Mouse (Mus musculus): Measurements from ENCODE around the gene Itgb8. TPM values are rescaled to one million over a fixed set of nuclear protein-coding genes. Genes with fewer than 3 reads are reported as not detected.
A peak's percentile ranks its signal among the peaks of the same experiment; 100 is the strongest.

The Itgb8 gene
- polyA plus RNA-seq, 1 experiment = 13.7 TPM

DNA sequence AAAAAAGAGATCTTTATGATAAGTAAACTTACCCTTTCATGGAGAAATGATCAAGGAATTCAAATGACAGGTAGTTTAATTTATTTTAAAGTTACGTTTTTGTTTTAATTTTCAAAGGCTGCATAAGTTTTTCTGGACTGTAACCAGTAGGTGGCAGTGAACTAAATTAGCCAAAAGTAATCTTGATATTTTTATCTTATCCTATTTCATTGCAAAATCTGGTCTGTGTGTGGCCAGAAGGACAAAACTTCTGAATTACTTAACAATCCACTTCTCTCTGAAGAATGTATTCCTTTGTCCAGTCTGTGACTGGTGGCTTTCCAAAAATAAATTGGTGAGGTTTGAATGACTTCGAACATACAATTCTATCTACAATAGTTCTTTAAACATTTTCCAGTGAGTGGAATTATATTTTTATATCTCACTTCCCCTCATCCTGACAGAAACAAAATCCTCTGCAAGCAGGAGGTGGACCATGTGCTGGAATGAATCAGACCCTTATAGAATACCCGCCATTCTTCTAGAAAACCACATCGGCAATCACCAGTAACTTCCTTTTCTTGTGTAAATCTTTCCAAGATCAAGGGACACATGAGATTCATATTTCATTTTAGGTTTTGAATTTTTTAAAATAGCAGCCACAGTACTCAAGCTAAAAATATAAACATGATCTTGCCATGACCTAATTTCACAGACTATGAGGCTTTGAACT is 68.6 kb downstream of the Itgb8 start:
- DNase-seq = no peak
- WGBS = 82% methylated on average over 4 of the region's 4 CpGs
- Histone ChIP-seq H3K4me3 (replicated peaks; ENCODE audit: insufficient read depth, low read depth, low read length) (no peak overlapping the region), H3K27ac (ENCODE audit: insufficient read depth, low read length) (no peak overlapping the region), H3K27me3 (ENCODE audit: control insufficient read depth, insufficient read depth, low read length) (no peaks in the 10 kb centered on the region), H3K4me1 (ENCODE audit: control insufficient read depth, insufficient read depth, low read length) (no peaks in the 10 kb centered on the region)
- TF ChIP-seq CTCF (IDR thresholded peaks at IDR 0.05; ENCODE audit: borderline replicate concordance, insufficient read depth, low read depth, low read length) (no peak), POLR2A (IDR thresholded peaks at IDR 0.05; ENCODE audit: borderline replicate concordance, insufficient read depth, low read length) (no peak)

DNA sequence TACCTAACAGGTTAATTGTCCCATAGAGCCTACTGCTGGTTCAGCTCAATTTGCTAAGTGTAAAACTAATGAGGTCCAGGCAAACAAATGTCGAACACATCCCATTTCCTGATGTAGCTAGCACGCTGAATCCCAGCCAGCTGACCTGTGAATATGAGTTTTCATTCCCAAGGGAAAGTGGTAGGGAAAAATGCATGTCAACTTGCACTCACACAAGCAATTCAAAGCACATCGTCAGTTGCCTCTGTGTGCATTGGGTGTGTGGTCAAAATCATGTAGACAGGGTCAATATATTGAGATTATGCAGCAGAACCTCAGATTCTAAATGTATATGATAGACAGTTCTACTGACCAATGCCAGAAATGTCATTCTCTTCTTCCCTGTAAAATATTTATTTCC is 69.5 kb downstream of the Itgb8 start:
- H3K4me1 ChIP-seq (ENCODE audit: control insufficient read depth, insufficient read depth, low read length) = no peaks in the 10 kb centered on the region
- 51% methylated on average over 3 of the region's 3 CpGs for WGBS
- no peak for DNase-seq
- H3K27me3 ChIP-seq (ENCODE audit: control insufficient read depth, insufficient read depth, low read length) = no peaks in the 10 kb centered on the region
- no peak overlapping the region for H3K4me3 ChIP-seq (replicated peaks; ENCODE audit: insufficient read depth, low read depth, low read length)
- H3K27ac ChIP-seq (ENCODE audit: insufficient read depth, low read length) = no peak overlapping the region
- no peak for TF ChIP-seq POLR2A (IDR thresholded peaks at IDR 0.05; ENCODE audit: borderline replicate concordance, insufficient read depth, low read length)
- no peak for TF ChIP-seq CTCF (IDR thresholded peaks at IDR 0.05; ENCODE audit: borderline replicate concordance, insufficient read depth, low read depth, low read length)

DNA sequence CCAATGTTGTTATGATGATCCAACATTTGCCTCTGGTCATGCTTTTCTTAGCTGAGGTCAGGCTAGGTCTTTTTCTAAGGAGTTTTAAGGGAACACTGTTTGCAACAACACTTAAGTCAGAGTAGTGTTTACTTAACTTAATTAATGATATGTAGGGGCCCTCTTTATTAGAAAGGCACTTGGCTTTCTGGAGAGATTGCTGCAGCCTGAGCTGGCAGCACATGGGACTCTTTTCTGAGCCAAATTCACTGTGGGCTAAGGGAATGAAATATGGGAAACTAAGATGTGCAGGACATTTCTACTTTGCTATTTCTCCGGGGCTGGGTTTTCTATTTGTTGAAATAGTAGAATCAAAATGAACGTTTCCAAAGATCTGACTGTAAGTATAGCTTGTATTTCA is 73.5 kb downstream of the Itgb8 start:
- DNase-seq = no peak
- 22% methylated on average over 2 of the region's 2 CpGs for WGBS
- TF ChIP-seq CTCF (IDR thresholded peaks at IDR 0.05; ENCODE audit: borderline replicate concordance, insufficient read depth, low read depth, low read length) = no peak
- no peak for TF ChIP-seq POLR2A (IDR thresholded peaks at IDR 0.05; ENCODE audit: borderline replicate concordance, insufficient read depth, low read length)
- no peak overlapping the region for H3K4me3 ChIP-seq (replicated peaks; ENCODE audit: insufficient read depth, low read depth, low read length)
- H3K27ac ChIP-seq (ENCODE audit: insufficient read depth, low read length) = no peak overlapping the region
- H3K27me3 ChIP-seq (ENCODE audit: control insufficient read depth, insufficient read depth, low read length) = no peaks in the 10 kb centered on the region
- no peaks in the 10 kb centered on the region for H3K4me1 ChIP-seq (ENCODE audit: control insufficient read depth, insufficient read depth, low read length)

DNA sequence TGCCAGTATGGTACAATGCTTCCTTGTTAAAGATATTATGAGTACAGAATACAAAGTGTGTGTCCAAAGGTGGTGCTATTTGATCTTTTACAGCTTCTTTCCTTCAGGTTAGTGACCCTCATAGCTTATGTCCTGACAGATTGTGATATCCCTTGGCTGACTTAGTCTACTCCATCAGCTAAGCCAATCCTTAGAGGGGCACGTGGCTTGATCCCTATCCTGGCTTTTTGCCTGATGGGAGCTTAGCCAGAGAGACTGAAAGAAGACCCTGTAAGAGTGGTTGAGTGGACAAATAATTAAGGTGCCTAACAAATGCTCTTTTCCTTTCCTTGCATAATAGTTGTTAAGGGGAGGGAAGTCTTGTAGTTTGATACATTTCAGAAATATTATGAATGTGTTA is 73.9 kb downstream of the Itgb8 start:
- H3K27ac ChIP-seq (ENCODE audit: insufficient read depth, low read length) = peak overlapping the region; percentile 39; the same call in 1 of the 2 replicates

DNA sequence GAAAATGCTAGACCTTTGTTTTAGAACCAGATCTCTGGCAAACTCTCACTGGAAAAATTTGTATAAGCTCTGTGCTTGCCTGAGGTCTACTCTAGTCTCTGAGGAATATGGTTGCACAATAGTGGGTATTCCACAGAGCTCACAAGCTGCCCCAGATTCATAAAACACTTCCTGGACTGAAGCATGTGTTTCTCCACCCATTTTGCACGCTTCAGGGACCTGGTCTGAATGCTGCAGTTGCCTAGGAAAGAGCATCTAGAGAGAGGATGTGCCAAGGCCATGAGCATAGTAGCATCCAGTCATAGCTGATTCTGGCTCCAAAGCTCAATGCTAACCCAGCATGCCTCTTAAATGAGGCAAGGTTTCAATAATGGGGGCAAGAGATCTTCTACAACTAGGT is 74.4 kb downstream of the Itgb8 start:
- Histone ChIP-seq H3K4me1 (ENCODE audit: control insufficient read depth, insufficient read depth, low read length) (no peaks in the 10 kb centered on the region), H3K27ac (ENCODE audit: insufficient read depth, low read length) (peak overlapping the region; percentile 39; the same call in 1 of the 2 replicates), H3K27me3 (ENCODE audit: control insufficient read depth, insufficient read depth, low read length) (no peaks in the 10 kb centered on the region), H3K4me3 (replicated peaks; ENCODE audit: insufficient read depth, low read depth, low read length) (no peak overlapping the region)
- TF ChIP-seq POLR2A (IDR thresholded peaks at IDR 0.05; ENCODE audit: borderline replicate concordance, insufficient read depth, low read length) = no peak
- no peak for TF ChIP-seq CTCF (IDR thresholded peaks at IDR 0.05; ENCODE audit: borderline replicate concordance, insufficient read depth, low read depth, low read length)
- peak; percentile 7 to 21 for DNase-seq
- WGBS = 9% methylated on average over 1 of the region's 1 CpGs

More for the DNA sequence above, 73.9 kb downstream of the Itgb8 start:
- TF ChIP-seq CTCF (IDR thresholded peaks at IDR 0.05; ENCODE audit: borderline replicate concordance, insufficient read depth, low read depth, low read length) (no peak), POLR2A (IDR thresholded peaks at IDR 0.05; ENCODE audit: borderline replicate concordance, insufficient read depth, low read length) (no peak)
- WGBS = 8% methylated on average over 1 of the region's 1 CpGs
- Histone ChIP-seq H3K4me3 (replicated peaks; ENCODE audit: insufficient read depth, low read depth, low read length) (no peak overlapping the region), H3K27me3 (ENCODE audit: control insufficient read depth, insufficient read depth, low read length) (no peaks in the 10 kb centered on the region), H3K4me1 (ENCODE audit: control insufficient read depth, insufficient read depth, low read length) (no peaks in the 10 kb centered on the region)
- peak in 1 of 2 experiments; percentile 12 for DNase-seq

DNA sequence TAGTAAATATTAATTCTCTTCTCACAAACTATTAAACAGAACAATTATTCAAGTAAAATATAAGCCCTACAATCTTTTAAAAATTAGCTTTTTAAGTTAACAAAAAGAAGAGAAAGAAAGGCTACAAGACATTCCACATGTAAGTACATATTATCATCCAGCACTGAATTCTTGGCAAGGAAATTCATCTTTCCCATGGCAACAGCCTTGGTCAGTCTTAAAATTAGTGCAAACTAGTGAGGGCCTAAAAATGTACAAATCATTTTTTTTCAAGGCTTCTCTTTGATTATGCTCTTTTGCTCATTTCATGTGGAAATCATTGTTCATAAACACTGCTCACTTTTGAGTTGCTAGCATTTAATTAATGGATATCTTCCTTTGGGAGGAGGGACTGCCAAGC is 77.8 kb downstream of the Itgb8 start:
- no peak for TF ChIP-seq CTCF (IDR thresholded peaks at IDR 0.05; ENCODE audit: borderline replicate concordance, insufficient read depth, low read depth, low read length)
- no peak for TF ChIP-seq POLR2A (IDR thresholded peaks at IDR 0.05; ENCODE audit: borderline replicate concordance, insufficient read depth, low read length)

DNA sequence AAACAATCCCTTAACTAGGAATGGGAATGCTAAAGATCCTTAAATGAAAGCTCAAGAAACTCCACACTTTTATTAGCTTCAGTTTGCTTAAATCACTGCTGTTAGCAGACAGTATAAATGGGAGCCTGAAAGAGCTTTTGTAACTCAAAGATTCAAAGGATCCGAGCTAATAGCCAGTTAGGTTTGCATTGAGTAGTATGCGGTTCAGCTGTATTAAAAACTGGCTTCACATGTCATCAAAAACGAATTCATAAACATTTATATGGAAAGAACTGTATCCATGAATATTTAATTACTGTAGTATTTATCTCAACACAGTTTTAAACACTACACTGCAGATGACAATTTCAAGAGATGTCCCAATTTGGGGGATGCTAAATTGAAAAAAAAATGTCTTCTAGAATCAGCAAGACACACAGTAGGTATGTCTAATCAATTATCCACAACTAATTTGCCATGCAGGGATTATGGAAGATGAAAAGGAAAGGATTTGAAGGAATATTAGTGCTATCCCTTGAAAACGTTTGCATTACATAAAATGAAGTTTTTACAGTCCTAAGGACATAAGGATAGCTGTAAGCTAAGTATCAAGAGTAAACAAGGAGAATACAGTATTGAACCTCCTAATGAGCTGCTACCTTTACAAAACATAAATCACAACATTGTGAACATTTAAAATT is 79.2 kb downstream of the Itgb8 start:
- no peak for DNase-seq
- H3K4me3 ChIP-seq (replicated peaks; ENCODE audit: insufficient read depth, low read depth, low read length) = no peak overlapping the region
- H3K27ac ChIP-seq (ENCODE audit: insufficient read depth, low read length) = no peak overlapping the region
- TF ChIP-seq POLR2A (IDR thresholded peaks at IDR 0.05; ENCODE audit: borderline replicate concordance, insufficient read depth, low read length) = no peak
- no peak for TF ChIP-seq CTCF (IDR thresholded peaks at IDR 0.05; ENCODE audit: borderline replicate concordance, insufficient read depth, low read depth, low read length)
- 36% methylated on average over 4 of the region's 4 CpGs for WGBS
- no peaks in the 10 kb centered on the region for H3K27me3 ChIP-seq (ENCODE audit: control insufficient read depth, insufficient read depth, low read length)
- no peaks in the 10 kb centered on the region for H3K4me1 ChIP-seq (ENCODE audit: control insufficient read depth, insufficient read depth, low read length)

More for the DNA sequence above, 77.8 kb downstream of the Itgb8 start:
- Histone ChIP-seq H3K27ac (ENCODE audit: insufficient read depth, low read length) (no peak overlapping the region), H3K4me3 (replicated peaks; ENCODE audit: insufficient read depth, low read depth, low read length) (no peak overlapping the region), H3K4me1 (ENCODE audit: control insufficient read depth, insufficient read depth, low read length) (no peaks in the 10 kb centered on the region), H3K27me3 (ENCODE audit: control insufficient read depth, insufficient read depth, low read length) (no peaks in the 10 kb centered on the region)
- no peak for DNase-seq

DNA sequence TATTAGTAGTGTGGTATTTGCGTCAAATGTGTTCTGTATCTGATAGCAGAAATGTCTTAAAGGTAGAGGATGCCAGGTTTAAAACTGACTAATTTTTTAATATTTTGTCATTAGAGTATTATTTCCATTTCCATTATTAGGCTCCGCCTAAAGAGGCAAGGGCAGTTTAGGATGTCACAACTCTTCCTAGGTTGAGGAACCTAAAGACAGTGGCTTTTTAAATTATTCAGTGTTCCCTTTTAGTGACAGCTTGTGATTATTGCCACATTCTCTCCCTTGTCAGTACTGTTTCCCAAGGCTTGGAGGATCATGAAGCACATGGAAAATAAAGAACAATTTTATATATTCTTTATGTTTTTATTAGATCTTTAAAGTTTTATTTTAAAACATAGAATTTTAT is 80.9 kb downstream of the Itgb8 start:
- TF ChIP-seq POLR2A (IDR thresholded peaks at IDR 0.05; ENCODE audit: borderline replicate concordance, insufficient read depth, low read length) (no peak), CTCF (IDR thresholded peaks at IDR 0.05; ENCODE audit: borderline replicate concordance, insufficient read depth, low read depth, low read length) (no peak)
- Histone ChIP-seq H3K27ac (ENCODE audit: insufficient read depth, low read length) (no peak overlapping the region), H3K4me3 (replicated peaks; ENCODE audit: insufficient read depth, low read depth, low read length) (no peak overlapping the region), H3K27me3 (ENCODE audit: control insufficient read depth, insufficient read depth, low read length) (no peaks in the 10 kb centered on the region), H3K4me1 (ENCODE audit: control insufficient read depth, insufficient read depth, low read length) (no peaks in the 10 kb centered on the region)
- no peak for DNase-seq
- WGBS = 95% methylated on average over 2 of the region's 2 CpGs

Measured in cerebellum, adult 2 months (tissue).